Mouse (Mus musculus) lung, embryonic 14.5 days (tissue): ENCODE measurements at regions not wholly inside any gene's neighbourhood (a gene's known extent, or its start where the extent isn't known, plus 50 kb on each side); places are given as distances from the start of the nearest gene placed in this dataset.
A peak's percentile ranks its signal among the peaks of the same experiment; 100 is the strongest.

Source experiments
- ATAC-seq: fragments of 200-750 bp; cut with Nextera tagmentation; 2 replicates; pipeline ENCODE4 v1.8.0; 2017; ENCODE audit warnings: mild to moderate bottlenecking, moderate TSS enrichment, moderate library complexity; ENCODE audit not compliant: insufficient read depth
- DNase-seq: peaks from one replicate; pipeline ENCODE4 v3.0.0-alpha.2; 2015
- H3K27ac ChIP-seq: fragments of 300-500 bp; sonication (generic); 2 replicates; pipeline ENCODE4 v1.5.1; 2014; ENCODE audit warnings: low read depth, mild to moderate bottlenecking, moderate library complexity
- H3K27me3 ChIP-seq: fragments of 300-500 bp; sonication (generic); 2 replicates; pipeline ENCODE4 v1.6.1; 2014; ENCODE audit warnings: low read length, control low read depth; ENCODE audit not compliant: insufficient read depth
- H3K36me3 ChIP-seq: fragments of 300-500 bp; sonication (generic); 2 replicates; pipeline ENCODE4 v1.6.1; 2014; ENCODE audit warnings: control low read depth; ENCODE audit not compliant: insufficient read depth
- H3K4me1 ChIP-seq: fragments of 300-500 bp; sonication (generic); 2 replicates; pipeline ENCODE4 v1.6.1; 2014; ENCODE audit warnings: antibody characterized with exemption, control low read depth; ENCODE audit not compliant: insufficient read depth
- H3K4me2 ChIP-seq: fragments of 300-500 bp; sonication (generic); 2 replicates; pipeline ENCODE4 v1.6.1; 2014; ENCODE audit warnings: mild to moderate bottlenecking
- H3K4me3 ChIP-seq: fragments of 300-500 bp; sonication (generic); 2 replicates; pipeline ENCODE4 v1.5.1; 2014; ENCODE audit warnings: low read depth, low read length
- H3K9ac ChIP-seq: fragments of 300-500 bp; sonication (generic); 2 replicates; pipeline ENCODE4 v1.6.1; 2014
- H3K9me3 ChIP-seq: fragments of 300-500 bp; sonication (generic); 2 replicates; pipeline ENCODE4 v1.6.1; 2016; ENCODE audit warnings: low read depth, low read length, control low read depth
- CTCF ChIP-seq: IDR thresholded peaks from 2 replicates; pipeline ENCODE4 v1.5.1; 2016; ENCODE audit warnings: antibody characterized with exemption, low read depth
- WGBS: fragments of 180-500 bp; shearing (Covaris S2); extraction: QIAGEN DNeasy Blood & Tissue Kit; methylation state at CpG from one replicate; pipeline ENCODE4 v1.1.7; 2014; 5-methylcytosine and 5-hydroxymethylcytosine counted together

DNA sequence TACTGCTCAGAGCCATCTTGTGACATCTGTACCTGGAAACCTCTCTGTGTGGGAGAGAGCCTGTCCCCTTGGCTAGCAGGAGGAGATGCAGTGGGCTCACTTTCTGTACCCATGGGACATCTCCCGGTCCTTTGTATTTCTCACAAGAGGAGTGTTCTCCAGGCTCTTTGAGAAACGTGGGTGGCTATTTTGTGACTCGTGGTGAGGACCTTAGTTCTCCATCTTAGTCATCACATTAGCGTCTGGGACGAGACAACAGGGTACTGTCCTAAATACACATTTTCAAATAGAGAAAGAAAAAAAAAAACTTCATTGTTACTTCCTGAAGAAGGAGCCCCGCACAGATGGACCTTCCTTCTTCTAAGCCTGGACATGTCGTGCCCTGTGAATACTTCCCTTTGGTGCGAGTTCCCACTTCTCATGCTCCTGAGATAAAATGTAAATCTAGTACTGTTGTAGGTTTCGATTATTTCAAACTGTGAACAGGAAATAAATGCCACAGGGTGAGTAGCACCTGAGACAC is 366.8 kb upstream of the Runx1 start:
- TF ChIP-seq CTCF, result no peak
- Histone ChIP-seq H3K27me3 (no peaks in the 10 kb centered on the region), H3K4me3 (no peak overlapping the region), H3K9me3 (no peaks in the 10 kb centered on the region), H3K4me2 (no peak overlapping the region), H3K4me1 (no peaks in the 10 kb centered on the region), H3K27ac (no peak overlapping the region), H3K9ac (no peak overlapping the region), H3K36me3 (no peaks in the 10 kb centered on the region)
- WGBS, result 72% methylated on average over 9 of the region's 9 CpGs
- DNase-seq (no peak), ATAC-seq (no peak)

DNA sequence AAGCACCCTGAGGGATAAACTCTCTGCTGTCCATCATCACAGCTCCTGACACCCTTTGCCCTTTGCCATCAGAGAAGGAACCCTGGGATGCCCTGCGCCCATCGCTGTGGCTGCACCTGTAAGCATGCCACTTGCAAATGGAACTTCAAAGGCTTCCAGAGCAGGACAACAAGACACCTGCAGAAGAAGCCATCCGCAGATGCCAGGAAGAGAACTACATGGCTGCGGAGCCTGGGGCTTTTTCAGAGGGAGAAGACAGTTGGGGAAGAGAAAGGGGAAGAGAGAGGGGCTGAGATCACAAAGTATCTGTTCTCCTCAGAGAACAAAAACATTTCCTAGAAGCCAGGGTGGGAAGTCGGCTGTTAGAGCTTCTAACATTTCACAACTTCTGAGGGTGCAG is 365.2 kb upstream of the Runx1 start:
- no peaks in the 10 kb centered on the region for H3K4me1 ChIP-seq
- no peak for TF ChIP-seq CTCF
- no peaks in the 10 kb centered on the region for H3K9me3 ChIP-seq
- no peak overlapping the region for H3K9ac ChIP-seq
- ATAC-seq, result no peak
- 81% methylated on average over 5 of the region's 5 CpGs for WGBS
- no peak overlapping the region for H3K4me3 ChIP-seq
- H3K36me3 ChIP-seq, result no peaks in the 10 kb centered on the region
- H3K4me2 ChIP-seq, result no peak overlapping the region
- H3K27ac ChIP-seq, result no peak overlapping the region
- DNase-seq, result no peak
- H3K27me3 ChIP-seq, result no peaks in the 10 kb centered on the region

DNA sequence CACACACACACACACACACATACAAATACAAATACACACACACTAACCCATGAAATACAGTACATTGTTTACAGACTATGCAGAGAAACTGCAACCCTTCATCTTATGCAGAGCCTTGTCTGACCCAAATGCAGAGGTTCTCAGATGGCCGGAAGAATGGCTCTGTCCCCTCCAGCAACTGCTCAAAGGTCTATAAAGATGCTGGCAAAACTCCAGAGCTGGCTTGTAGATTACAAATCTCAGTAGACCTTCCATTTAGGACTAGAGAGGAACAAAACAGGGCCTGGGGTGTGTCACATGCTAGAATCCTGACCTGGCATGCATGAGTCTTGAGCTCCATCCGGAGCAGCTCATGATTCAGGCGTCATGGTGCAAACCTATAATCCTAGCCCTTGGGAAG is 364.4 kb upstream of the Runx1 start:
- no peaks in the 10 kb centered on the region for H3K36me3 ChIP-seq
- H3K4me2 ChIP-seq, result no peak overlapping the region
- DNase-seq (peak; percentile 55), ATAC-seq (no peak)
- H3K27ac ChIP-seq, result no peak overlapping the region
- H3K4me3 ChIP-seq, result no peak overlapping the region
- TF ChIP-seq CTCF, result no peak
- no peaks in the 10 kb centered on the region for H3K9me3 ChIP-seq
- whole genome bisulfite sequencing, result 71% methylated on average over 3 of the region's 3 CpGs
- no peaks in the 10 kb centered on the region for H3K27me3 ChIP-seq
- no peaks in the 10 kb centered on the region for H3K4me1 ChIP-seq
- H3K9ac ChIP-seq, result no peak overlapping the region

DNA sequence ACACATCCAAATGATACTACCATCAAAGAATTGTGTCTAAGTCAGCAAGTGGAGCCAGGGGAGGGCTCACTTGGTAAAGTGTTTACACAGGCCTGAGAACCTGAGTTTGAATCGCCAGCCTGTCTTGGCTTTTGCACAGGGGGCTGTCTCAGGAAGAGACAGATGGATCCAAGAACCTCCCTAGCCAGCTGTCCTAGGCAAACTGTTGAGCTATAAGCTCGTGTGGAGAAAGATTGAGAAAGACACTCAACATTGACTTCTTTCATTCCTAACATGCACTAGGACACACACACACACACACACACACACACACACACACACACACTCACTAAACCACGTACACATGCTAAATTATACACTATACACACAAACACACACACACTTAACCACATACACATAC is 363.9 kb upstream of the Runx1 start:
- no peak overlapping the region for H3K9ac ChIP-seq
- DNase-seq (no peak), ATAC-seq (no peak)
- H3K4me3 ChIP-seq, result no peak overlapping the region
- WGBS, result 50% methylated on average over 3 of the region's 3 CpGs
- H3K9me3 ChIP-seq, result no peaks in the 10 kb centered on the region
- TF ChIP-seq CTCF, result no peak
- H3K4me2 ChIP-seq, result no peak overlapping the region
- no peaks in the 10 kb centered on the region for H3K4me1 ChIP-seq
- no peaks in the 10 kb centered on the region for H3K27me3 ChIP-seq
- no peaks in the 10 kb centered on the region for H3K36me3 ChIP-seq
- no peak overlapping the region for H3K27ac ChIP-seq

DNA sequence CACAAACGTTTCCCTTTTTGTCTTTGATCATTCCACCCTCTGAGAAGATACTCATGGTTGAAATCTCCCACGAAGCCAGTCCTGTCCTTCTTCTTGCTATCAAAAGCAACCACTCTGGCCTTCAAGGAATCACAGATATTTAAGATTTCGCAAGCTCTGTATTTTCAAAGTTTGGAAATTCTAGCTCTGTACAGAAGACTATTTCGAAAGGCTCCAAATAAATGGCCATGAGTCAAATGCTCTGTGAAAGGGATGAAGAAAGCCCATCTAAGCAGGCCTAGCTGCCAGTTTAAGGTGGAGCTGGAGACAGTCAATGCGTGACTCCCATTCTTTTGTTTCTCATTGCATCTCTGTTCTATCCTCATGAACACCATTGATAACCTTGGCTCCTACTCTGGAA is 363.5 kb upstream of the Runx1 start:
- DNase-seq (no peak), ATAC-seq (no peak)
- Histone ChIP-seq H3K9ac (no peak overlapping the region), H3K4me1 (no peaks in the 10 kb centered on the region), H3K4me3 (no peak overlapping the region), H3K9me3 (no peaks in the 10 kb centered on the region), H3K27ac (no peak overlapping the region), H3K4me2 (no peak overlapping the region), H3K27me3 (no peaks in the 10 kb centered on the region), H3K36me3 (no peaks in the 10 kb centered on the region)
- TF ChIP-seq CTCF, result no peak
- 73% methylated on average over 5 of the region's 5 CpGs for WGBS

DNA sequence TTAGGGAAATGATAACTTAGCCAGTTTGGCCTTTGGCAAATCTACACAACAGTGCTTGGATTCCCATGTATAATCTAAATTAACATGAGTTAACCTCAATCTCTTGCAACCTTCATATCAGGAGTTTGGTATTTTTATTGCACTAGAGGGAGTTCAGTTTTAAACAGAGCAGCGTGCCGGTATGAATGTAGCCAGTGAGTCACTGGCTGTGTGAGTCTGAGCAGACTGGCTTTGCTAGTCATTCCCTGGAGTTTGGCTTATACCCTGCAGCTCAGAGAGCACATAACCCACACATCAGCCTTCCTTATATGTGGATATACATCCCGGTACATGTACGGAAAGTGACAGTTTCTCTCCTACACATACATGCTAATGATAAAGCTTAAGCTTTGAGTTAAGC is 360.6 kb upstream of the Runx1 start:
- no peak for DNase-seq
- no peak overlapping the region for H3K4me3 ChIP-seq
- WGBS, result 82% methylated on average over 4 of the region's 4 CpGs
- H3K4me1 ChIP-seq, result no peaks in the 10 kb centered on the region
- H3K9me3 ChIP-seq, result no peaks in the 10 kb centered on the region
- ATAC-seq, result no peak
- no peak overlapping the region for H3K27ac ChIP-seq
- H3K36me3 ChIP-seq, result no peaks in the 10 kb centered on the region
- H3K27me3 ChIP-seq, result no peaks in the 10 kb centered on the region
- H3K9ac ChIP-seq, result no peak overlapping the region
- no peak overlapping the region for H3K4me2 ChIP-seq
- no peak for TF ChIP-seq CTCF

DNA sequence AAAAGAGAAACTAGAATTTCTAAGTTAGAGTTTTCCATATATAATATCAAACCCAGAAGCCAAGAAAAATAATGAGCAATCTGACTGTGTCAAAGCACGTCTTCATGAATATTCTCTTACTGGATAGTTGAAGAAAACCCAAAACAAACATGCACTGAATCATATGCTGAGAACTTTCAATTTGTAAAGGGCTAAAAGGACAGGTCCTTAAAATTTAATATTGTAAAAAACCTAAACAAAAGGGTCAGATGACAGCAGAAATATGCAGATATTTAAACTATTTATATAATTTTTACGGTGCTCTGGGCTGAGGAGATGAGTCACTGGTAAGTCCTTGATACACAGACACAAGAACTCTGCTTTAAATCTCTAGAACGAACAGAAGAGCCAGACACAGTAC is 356.7 kb upstream of the Runx1 start:
- H3K27ac ChIP-seq, result no peak overlapping the region
- no peak for DNase-seq
- no peak overlapping the region for H3K4me3 ChIP-seq
- H3K9ac ChIP-seq, result no peak overlapping the region
- TF ChIP-seq CTCF, result no peak
- ATAC-seq, result no peak
- H3K4me2 ChIP-seq, result no peak overlapping the region
- H3K27me3 ChIP-seq, result no peaks in the 10 kb centered on the region
- H3K36me3 ChIP-seq, result no peaks in the 10 kb centered on the region
- no peaks in the 10 kb centered on the region for H3K9me3 ChIP-seq
- 52% methylated on average over 3 of the region's 3 CpGs for WGBS
- H3K4me1 ChIP-seq, result no peaks in the 10 kb centered on the region

DNA sequence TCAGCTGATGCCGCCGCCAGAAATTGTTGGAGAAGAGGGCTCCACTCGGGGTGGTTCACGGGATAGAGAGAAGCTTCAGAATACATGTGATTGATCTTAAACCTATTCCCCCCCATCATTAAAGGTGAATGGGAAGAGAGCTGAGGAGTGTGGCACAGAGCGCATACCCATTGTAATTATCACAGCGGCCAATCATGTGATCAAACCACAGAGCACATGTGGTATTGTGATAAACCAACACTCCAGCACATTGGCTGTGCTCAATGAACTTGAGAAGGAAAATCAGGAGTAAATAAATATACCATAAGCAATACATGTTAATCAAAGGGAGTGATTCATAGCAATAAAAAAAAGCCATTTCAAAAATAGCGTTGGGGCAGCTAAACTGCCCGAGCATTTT is 355.5 kb upstream of the Runx1 start:
- no peaks in the 10 kb centered on the region for H3K4me1 ChIP-seq
- 89% methylated on average over 8 of the region's 8 CpGs for WGBS
- no peaks in the 10 kb centered on the region for H3K36me3 ChIP-seq
- no peaks in the 10 kb centered on the region for H3K27me3 ChIP-seq
- H3K9ac ChIP-seq, result no peak overlapping the region
- no peak for DNase-seq
- no peak for ATAC-seq
- no peak overlapping the region for H3K4me2 ChIP-seq
- no peak overlapping the region for H3K27ac ChIP-seq
- no peak for TF ChIP-seq CTCF
- H3K4me3 ChIP-seq, result no peak overlapping the region
- no peaks in the 10 kb centered on the region for H3K9me3 ChIP-seq
